Mouse (Mus musculus) heart, adult 8-10 months (tissue): ENCODE results near the gene Zdhhc23. TPM values are rescaled to one million over a fixed set of nuclear protein-coding genes. Genes with fewer than 3 reads are reported as not detected.

ENCODE experiments used
- DNase-seq: peaks from one replicate; pipeline ENCODE4 v3.0.0; 2022; ENCODE audit warnings: low spot score
- total RNA-seq, 4 experiments: library from RNA; stranded (reverse); gene quantifications; 2 replicates each; pipeline ENCODE4 v1.2.4; 2022

Gene Zdhhc23
- total RNA-seq, 4 experiments from 2014 or later = 0.33 to 0.57 (median 0.40) TPM

- no peak for DNase-seq
Measured at GRCm38 (mm10) chr16:43970426-43970825, 9.2 kb downstream of the Zdhhc23 start.

DNA sequence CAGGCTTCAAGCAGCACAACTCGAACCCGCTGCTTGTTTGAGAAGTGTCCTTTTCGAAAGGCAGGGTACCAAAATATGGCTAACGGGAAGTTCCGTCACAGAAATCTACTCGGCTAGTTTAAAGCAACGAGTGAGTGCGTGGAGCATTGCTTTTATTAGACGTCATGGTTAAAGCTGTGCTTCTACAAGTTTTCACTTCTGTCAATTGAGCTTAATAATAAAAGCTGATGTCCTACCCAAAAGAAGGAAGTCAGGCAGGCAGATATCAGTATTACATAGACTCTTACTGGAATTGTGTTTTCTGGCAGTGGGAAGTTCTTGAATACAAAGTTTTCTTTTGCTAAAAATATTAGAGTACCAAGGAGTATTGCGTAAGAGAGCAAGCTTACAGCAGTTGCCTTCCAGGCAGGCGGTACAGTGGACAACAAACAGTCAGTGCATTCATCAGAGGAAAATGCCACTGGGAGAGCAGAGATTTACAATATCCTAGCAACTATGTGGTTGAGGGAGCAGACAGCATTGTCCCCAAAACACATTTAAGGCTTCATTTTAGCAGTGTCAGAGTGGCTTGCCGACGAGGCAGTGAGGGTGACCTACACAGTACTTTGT, 13.7 kb downstream of the Zdhhc23 start:
- DNase-seq = peak; percentile 28

- no peak for DNase-seq
Measured at GRCm38 (mm10) chr16:43963780-43964179, 15.8 kb downstream of the Zdhhc23 start.

- no peak for DNase-seq
Measured at GRCm38 (mm10) chr16:43963291-43963690, 16.3 kb downstream of the Zdhhc23 start.

DNA sequence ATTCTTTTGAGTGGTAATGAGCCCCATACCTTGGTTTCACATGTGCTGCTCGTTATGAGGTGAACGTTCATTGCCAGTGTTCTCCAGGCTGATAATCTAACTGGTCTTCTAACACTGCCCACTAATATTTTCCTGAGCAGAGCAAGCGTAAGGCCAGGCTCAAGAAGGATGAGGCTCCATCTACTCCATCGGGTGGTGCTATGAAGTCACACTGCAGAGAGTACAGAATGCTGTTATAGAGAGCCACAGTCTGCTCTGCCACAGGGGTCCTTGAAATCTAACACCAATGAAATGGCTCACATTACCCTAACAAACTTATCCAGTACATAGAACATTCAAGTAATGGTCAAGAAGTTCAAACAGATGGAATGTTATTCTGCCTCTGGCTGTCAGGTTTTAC, 21.6 kb downstream of the Zdhhc23 start:
- DNase-seq = no peak

DNA sequence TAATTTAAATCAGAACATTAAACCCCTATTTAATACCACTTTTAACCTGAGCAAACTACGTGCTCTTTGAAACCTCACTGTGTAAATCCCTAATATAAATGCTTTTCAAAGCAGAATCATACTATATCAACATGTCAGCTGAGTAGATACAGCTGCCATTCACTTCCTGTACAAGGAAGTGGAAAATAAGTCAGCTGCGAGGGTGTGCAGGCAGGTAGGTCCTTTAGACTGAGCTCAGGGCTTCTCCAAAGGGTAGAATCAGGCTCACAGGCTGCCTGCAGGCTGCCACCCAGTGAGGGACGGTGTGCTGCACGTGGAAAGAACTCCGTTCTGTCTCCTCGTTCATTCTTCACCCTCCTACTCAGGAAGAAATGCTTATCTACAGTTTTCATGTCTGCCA, 24.7 kb downstream of the Zdhhc23 start:
- DNase-seq = no peak

DNA sequence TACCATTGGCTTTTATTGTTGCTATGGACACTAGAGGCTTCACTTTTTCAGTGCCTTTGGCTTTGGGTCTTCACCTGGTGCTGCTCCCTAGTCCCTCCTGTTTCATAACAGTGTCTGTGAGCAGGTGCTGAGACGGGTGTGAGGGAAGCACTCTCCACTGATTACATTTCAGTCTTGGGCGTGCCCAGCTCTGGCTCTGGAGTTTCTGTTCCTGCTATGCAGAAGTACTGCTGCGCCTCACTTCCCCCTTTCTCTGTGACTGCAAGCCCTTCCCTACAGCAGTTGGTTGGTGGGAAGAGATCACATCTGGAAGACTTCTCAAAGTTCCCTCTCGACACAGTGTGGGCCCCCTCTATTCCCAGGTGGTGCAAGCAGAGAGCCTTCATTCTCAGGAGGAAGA, 28.0 kb downstream of the Zdhhc23 start:
- DNase-seq = peak; percentile 36

DNA sequence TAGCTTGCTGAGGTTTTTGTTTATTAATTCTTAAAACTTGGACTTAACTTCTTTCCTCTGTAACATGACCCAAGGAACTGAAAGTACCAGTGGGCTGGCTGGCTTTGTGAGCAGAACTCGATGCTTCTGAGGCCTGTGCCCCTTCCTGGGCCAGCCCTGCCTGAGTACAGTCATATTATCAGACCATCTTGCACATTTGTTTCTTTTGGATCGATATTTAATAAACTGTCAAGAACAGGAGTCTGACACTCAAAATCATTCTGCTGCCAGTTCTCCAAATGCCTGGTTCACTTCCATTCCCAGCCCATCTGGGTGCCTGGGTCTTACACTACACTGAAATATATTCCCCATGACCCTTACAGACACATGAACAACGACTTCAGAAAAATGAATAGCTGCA, 33.7 kb downstream of the Zdhhc23 start:
- no peak for DNase-seq

DNA sequence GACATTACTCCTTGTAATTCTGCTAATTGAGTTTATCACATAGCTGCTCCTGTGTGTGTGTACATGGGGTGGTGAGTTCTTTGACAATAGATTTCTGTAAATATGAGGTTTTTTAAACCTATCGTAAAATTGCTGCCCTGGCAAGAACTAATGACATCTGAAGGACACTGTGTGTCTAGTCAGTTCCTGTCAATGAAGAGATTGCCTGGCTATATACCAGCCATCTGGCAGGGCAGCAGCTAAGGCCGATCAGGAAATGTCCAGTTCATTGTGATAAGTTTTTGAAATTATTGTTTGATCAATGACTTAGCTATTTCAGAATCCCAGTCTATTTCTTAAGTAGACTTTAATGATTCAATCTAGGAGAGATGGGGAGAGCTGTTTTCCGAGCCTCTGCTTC, 34.2 kb downstream of the Zdhhc23 start:
- DNase-seq = no peak

GRCm38 (mm10) chr16:43940846-43941245, 38.7 kb downstream of the Zdhhc23 start:
- DNase-seq = no peak

DNA sequence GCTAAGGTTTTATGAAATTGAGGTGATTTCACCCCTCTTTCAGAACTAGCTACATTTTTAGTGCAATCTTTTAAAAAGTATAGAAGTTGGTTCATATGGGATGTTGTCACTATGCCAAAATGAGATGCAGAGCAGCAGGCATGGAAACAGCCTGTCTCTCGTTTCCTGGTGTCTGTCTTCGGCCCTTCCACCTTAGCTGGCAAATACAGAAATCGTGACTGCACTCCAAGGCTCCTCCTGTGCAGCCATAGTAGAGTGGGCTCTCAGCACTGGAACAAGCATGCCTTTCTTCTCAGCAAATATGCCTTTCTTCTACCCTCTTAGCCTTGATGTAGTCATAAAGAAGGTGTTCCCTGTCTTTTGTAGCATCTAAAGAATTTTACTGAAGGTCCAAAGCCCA, 43.7 kb downstream of the Zdhhc23 start:
- no peak for DNase-seq

DNA sequence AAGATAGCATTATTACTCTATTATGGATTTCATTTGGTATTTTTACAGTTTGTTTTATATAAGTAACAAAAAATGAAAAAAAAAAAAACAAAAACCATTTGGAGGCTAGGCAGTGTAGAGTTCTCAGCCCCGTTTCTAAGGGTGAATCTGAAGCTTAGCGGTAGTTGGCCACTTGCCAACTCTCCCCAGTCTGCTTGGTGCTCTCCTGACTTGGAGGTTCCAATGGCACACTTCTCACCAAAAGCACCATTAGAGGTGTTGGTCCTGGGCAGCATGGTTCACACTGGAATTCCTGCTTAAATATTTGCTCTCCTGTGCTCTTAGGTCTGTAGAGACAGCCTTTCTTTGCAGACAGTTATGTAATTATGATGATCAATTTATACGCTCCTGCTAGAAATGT, 44.2 kb downstream of the Zdhhc23 start:
- DNase-seq = no peak

DNA sequence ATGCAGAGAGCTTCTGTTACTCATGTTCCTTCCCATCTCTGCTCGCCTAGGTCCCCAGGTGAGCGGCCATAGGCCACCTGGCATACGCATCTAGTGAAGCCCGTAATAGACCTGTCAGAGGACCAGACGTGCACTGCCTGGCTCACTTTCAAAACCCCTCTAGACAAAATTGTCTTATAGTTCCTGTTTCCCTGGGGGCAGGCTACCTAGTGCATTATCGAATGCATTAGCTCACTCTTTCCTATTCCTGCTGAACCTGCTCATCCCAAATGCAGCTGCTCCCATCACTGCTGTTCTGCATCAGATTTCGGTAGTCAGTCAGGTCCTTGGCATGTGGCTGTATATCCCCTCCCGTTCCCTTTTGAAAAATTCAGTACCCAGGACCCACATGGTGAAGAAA, 44.7 kb downstream of the Zdhhc23 start:
- DNase-seq = no peak

DNA sequence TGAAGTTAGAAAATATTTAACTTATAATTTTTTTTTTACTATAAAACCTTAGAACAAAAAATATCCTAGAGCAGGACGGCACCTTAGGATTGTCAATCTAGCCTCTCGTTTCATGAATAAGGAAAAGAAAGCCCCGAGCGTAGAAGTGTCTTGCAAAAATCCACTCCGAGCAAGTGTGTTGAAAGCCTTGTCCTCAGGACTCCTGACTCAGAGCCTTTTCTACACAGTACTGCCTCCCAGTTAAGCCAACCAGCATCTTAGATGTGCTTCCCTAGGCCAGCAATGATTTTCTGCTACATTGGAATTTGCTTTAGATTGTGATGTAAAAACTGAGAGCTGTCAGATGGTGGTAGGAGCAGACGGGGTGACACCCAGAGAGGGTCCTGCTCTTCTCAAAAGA, 46.5 kb downstream of the Zdhhc23 start:
- DNase-seq = no peak

GRCm38 (mm10) chr16:43932319-43932718, 47.3 kb downstream of the Zdhhc23 start:
- no peak for DNase-seq

DNA sequence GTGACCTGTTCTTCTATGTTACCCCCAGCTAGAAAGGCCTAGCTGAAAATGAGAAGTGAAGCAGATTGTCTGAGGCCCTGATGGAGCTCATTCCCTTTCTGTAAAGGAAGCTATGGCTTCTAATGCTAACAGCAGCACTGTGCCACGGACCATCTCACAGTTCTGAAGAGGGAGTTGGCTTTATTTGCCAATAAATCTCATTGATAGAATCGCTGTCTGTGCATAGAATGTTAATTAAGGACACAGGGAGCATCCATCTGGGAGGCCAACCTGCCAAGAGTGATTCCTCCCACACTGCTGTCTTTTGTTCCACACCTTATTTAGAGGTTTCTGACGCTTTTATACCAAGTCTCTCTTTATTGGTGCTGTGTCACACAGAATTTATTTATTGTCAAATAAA, 48.1 kb downstream of the Zdhhc23 start:
- DNase-seq = no peak

GRCm38 (mm10) chr16:43930577-43930976, 49.0 kb downstream of the Zdhhc23 start:
- DNase-seq = no peak

DNA sequence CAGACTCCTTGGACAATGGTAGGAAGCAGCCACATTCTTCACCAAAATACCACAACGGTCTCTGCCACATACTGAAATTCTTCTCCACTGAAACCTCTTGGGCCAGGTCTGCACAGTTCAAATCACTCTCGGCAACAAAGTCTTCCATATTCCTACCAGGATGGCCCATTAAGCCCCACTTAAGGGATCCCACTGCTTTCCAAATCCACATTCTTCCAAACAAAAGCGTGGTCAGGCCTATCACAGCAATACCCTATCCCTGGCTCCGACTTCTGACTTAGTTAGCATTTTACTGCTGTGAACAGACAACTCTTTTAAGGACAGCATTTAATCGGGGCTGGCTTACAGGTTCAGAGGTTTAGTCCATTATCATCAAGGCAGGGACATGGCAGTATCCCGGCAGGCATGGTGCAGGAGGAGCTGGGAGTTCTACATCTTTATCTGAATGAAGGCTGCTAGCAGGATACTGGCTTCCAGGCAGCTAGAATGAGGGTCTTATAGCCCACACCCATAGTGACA, 53.2 kb downstream of the Zdhhc23 start, which contains the start of gene Qtrt2:
TSS of gene Qtrt2 (minus strand) at position 469 of the 519 bp plus-strand sequence.
- no peak for DNase-seq

DNA sequence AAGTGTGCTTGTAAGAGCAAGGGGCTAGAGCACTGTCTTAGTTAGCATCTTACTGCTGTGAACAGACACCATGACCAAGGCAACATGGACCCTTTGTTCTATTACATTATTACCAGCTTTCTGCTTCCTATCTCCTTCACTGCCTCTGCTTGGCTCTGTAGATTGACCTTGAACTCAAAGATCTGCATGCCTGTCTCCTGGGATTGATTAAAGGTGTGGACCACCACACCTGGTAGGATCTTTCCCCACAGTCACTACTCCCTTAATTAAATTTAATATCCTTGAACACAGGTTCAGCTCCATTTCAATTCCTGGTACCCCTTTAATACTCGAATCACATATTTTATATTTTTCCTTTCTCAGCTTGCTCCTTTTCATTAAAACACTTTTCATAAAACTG, 53.7 kb downstream of the Zdhhc23 start:
- DNase-seq = no peak

DNA sequence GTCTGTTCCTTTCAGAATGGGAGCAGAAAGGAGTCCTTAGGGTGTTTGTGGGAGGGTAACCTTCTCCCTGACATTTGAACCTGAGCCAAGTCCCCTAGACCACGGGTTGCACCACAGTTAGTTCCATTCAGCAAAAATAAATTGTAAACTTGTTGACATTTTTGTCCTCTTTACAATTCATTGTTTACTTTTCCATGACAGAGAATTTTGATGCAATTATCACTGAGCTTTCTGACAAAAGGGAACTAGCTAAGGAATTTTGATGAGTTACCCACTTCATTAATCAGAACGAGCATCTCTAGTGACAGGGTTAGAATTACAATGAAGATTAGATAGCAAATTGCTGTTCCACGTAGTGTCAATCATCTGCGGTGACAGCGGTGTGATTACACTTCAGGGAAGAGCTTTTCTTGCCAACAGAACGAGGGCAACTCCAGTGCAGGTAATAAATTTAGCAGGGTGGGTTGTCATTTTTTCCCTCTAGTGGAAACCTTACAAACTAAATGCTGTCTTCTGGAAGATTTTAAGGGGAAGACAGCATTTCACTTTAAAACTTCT, 54.5 kb downstream of the Zdhhc23 start:
- DNase-seq = no peak

DNA sequence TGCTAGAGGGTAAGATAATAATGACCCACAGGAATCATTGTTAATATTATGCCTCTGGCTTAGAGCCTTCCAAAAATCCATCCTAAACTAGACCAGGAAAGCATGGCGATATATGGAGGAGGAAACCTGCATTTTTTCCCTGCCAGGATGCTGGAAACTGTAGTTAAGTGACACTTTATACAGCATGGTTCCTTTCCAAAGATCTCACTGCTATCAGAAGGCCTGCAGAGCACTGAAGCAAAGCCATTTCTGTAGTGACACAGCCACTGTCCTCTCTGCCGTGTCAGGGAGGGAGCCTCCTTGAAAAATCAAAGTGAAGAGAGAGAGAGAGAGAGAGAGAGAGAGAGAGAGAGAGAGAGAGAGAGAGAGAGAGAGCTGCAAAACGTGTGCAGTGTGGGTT, 57.0 kb downstream of the Zdhhc23 start:
- DNase-seq = no peak

DNA sequence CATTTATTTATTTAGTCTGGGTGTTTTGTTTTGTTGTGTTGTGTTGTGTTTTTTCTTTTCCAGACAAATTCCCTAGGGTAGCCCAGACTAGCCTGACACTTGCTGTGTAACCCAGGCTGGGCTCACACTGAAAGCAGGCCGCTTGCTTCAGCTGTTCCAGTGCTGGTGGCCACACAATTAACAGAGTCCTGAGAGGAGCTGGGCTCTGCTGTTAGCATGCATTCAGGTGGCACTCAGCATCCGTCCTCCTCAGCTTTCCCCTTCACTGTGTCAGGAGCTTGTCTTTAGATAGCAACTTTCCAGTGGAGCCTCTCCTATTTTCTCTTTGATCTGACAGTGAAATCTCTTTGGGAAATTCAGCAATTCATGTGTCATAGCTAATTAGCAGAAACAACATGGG, 57.6 kb downstream of the Zdhhc23 start:
- DNase-seq = no peak

DNA sequence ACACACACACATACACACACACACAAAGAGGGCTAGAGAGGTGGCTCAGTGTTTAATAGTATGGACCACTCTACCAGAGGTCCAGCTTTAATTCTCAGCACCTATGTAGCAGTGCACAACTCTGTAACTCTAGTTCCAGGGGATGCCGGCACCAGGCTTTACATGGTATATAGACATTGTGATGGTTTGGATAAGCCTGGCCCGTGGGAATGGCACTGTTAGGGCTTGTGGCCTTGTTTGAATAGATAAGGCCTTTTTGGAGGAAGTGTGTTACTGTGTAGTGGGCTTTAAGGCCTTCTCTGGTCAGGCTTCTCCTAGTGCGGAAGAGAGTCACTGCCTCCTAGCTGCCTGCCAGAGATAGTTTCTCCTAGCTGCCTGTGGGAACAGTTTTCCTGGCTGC, 60.7 kb downstream of the Zdhhc23 start:
- no peak for DNase-seq
